Mouse (Mus musculus) ES-E14 (cell line): ENCODE measurements around the gene Kcnab1.

Experiments used
- HCFC1 ChIP-seq: IDR thresholded peaks from 2 replicates; pipeline ENCODE4 v1.6.1; 2012; ENCODE audit warnings: low read length, inconsistent platforms, borderline replicate concordance; ENCODE audit not compliant: insufficient read depth
- ZNF384 ChIP-seq: IDR thresholded peaks from 2 replicates; pipeline ENCODE4 v1.6.1; 2012; ENCODE audit warnings: low read depth, low read length, inconsistent platforms

- no peak for TF ChIP-seq ZNF384
- no peak for TF ChIP-seq HCFC1
Observed at GRCm38 (mm10) chr3:65110190-65110589, 1.0 kb downstream of the Kcnab1 start.
